Mouse (Mus musculus) liver (tissue): ENCODE results near the gene Wdr91.

ENCODE experiments used
- DNase-seq: peaks from one replicate; pipeline ENCODE4 v3.0.0-alpha.2; 2020; ENCODE audit warnings: mixed read lengths

Gene Wdr91

DNA sequence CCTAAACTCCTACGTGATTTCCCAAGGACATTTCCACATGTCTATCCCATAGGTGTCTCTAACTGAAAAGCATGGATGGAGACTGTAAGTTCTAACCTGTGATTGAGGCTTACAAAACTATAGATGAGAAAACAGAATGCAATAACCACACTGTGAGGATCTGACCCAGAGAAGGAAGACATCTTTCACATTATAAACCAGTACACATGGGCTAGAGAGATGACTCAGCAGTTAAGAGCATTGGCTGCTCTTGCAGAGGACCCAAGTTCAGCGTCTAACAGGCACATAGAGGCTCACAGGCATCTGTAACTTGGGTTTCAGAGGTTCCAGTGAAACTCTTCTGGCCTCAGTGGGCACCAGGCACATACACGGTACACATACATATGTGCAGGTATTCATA is 3.8 kb upstream of the Wdr91 start:
- DNase-seq, result no peak

DNA sequence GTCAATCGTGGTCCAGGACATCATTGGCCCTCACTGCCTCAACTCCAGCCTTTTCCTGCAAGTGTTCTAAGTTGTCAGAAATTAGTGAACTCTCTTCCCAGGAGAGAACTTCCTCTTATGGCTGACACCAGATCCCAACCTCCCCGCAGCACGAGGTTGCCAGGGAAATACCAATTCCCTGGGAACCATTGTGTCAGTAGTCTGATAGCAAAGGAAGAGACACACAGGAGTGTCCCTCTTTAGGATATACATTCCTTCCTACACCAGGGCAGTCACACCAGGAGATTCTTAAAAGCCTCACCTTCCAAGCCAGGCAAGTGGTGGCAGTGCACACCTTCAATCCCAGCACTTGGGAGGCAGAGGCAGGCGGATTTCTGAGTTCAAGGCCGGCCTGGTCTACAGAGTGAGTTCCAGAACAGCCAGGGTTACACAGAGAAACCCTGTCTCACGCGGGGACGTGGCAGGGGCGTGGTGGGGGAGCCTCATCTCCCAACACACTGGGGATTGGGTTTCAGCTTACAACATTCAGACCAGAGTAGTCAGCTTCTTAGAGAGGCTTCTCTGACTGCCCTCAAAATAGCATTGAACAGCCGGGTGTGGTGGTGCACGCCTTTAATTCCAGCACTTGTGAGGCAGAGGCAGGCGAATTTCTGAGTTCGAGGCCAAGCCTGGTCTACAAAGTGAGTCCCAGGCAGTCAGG is 2.8 kb upstream of the Wdr91 start:
- DNase-seq, result no peak

DNA sequence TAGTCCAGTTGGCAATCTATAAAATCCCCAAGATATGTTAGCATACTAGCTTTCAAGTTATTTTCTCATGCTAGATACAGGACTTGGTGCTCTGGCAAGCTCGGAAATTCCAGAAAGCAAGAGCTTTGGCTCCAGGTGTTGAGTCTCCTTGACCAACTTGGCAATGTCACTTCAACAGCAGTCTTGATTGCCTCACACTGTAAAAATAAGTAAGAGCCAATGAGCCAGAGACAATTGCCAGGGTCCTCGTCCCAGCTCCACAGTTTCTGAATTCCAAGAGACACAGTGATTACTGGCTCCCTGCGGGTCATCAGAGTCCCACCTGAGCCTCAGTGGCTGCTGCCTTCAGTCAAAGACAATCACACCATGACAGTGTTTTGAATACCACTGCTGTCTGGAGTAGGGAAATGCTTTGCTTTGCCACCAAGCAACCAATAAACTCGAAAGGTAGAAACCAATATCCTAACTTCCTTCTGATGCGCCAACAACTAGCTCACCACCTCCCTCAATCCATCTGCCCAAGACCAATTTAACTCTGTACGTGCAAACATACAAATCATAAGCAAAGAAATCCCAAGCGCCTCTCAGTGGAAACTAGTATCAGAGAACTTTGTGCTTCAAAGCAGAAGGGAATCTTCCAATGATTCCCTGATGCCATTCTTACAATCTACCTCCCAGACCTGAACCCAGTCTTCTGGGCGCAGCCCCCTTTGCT is 888 bp downstream of the Wdr91 start:
- no peak for DNase-seq

DNA sequence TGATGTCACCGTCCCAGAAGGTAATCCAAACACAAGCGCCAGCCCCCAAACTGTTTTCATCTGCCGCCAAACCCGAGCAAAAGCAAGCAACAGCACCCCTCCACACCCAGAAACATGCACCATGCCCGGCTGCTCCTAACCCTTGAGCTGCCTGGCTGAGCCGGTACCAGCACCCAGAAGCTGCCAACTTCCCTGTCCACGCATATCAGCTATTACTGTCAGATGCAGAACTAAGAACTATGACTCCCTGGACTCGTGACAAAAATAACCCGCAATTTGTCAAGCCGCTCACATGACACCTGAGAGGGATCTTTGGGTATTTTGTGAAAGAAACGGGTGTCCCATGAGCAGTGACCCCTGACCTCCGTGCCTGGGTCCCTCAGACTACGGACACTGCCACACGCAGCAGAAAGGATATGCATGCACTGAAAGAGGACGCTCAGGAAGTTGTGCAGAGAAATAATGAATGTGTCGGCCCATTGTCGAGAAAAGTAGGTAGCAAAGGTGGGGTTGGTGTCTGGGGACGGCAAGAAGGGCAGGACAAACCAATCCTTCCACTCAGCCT is 2.9 kb downstream of the Wdr91 start:
- peak; percentile 51 for DNase-seq

DNA sequence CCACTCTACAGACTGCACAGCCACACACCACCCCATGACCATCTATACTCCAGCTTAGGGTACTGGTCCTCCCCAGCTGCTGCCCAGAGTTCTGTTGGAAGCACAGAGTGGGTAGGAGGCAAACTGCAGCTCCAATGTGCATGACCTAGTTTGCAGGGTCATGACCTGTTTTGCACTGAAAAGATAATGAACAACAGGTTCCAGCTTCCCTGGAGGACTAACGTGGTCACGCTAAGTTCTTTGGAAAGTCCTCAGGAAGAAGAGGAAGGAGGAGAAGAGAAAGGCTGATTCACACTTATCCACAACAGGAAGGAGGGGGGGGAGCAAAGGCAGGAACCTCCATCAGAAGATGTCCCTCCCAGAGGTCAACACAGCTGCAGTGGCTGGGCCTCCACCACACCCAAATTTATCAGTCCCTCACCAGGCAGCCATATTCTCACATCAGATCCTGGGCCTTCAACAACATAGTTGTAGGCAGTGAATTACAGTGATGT is 3.5 kb downstream of the Wdr91 start:
- peak; percentile 87 for DNase-seq

DNA sequence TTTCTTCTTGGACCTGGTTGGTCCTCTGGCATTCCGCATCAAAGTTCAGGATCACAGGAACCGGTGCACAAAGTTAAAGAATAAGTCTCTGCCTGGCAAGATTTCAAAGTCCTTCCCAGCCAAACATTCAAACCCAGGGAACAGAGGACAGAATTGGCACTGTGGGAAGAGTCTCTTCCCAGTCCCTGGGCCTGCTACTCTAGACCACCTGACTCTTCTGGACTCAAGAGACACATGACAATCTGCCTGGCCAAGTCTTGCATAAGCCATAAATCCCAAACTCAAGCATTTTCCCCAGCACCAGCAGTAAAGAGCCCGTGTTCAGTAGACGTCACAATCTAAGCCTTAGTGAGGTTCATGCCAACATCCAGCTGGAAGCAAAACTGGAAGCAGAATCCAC is 4.0 kb downstream of the Wdr91 start:
- no peak for DNase-seq

DNA sequence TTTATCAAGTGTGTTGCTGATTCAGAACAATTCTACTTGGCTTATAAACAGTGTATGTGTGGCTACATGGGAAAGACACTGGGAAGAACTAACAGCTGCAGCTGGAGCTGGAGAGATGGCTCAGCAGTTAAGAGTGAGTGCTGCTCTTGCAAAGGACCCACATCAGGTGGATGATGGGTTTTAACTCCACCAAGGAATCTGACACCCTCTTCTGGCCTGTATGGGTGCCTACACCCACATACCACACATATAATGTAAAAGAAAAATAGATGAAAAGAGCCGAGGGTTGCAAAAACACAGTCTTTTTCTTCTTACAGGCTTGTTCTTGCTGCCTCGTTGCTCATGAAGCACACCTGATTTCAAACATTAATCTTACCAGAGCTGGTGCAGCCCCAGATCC is 4.6 kb downstream of the Wdr91 start:
- DNase-seq, result no peak

DNA sequence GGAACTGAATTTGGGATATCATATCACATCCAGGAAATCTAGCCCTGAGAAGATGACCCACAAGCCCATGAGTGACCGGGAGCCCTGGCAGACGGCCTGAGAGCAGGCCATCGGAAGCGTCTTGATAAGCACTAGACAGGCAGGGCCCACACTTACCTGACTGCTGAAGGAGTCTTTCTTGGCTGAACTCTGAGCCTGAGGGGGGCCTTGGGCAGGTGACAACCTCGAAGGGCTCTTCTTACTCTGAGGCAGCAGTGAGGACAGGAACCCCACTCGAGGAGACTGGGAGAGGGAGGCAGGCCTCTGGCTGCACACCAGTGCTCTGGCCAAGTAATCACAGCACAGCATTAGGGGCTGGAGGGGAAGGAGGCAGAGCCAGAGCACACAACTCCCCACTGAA is 6.3 kb downstream of the Wdr91 start:
- no peak for DNase-seq

DNA sequence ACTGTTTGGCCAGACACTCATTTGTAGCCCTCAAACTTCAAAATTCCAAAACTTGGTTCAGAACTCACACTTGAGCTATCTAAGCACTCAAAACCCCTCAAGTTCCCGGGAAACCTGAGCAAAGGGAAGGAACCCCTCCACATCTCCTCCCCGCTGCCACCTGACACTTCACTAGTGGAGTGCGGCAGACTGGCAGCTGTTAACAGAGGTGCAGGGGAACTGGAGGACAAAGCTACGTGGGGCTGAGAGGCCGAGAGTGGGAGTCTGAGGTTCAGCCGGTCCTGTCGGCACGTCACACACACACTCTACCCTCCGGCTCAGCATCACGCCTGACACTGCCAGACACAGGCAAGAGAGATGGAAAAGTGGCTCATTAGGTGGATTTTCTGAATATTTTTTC is 6.8 kb downstream of the Wdr91 start:
- no peak for DNase-seq

- peak; percentile 58 for DNase-seq
Observed at GRCm38 (mm10) chr6:34903441-34903840, 7.2 kb downstream of the Wdr91 start.

DNA sequence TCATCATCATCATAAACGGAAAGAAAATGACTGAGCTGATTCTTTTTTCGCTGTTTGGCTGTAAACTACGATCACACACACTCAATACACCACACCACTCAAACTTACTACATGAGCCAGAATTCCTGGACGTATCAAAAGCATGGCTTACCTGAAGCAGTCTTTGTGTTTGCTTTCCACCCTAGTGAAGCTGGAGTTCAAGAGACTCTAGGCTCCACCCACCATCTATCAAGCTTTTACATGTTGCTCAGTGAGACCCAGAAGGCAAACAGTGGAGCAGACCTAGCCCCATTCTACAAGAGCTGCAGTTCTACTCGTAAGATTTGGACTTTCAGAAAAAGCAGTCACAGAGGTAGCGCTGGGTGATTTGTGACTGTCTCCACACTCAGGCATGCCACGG is 8.1 kb downstream of the Wdr91 start:
- no peak for DNase-seq

DNA sequence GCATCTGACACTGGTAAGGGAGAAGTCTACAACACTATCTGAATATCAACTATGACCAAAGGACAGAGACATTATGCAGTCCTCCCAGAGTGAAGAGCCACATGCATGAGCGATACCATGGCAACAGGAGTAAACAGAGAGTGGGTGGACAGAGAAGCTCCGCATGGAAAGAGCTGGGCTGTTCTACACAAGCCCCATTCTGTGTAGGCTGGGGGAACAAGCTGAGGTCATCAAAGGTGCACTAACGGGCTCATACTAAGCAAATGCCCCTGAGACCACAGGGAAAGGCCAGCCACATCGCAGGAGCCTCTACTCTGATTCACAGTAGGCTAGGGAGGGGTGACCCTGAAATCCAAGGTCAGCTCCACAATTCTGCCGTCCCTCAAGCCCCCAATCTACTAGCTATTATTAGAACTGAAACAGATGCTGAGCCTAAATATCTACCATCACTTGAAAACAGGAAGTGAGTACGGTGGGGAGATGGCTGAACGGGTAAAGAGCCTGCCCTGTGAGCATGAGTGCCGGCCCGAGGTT is 8.7 kb downstream of the Wdr91 start:
- no peak for DNase-seq

GRCm38 (mm10) chr6:34900990-34901389 is 9.7 kb downstream of the Wdr91 start:
- no peak for DNase-seq

GRCm38 (mm10) chr6:34899127-34899526 is 11.5 kb downstream of the Wdr91 start:
- DNase-seq, result no peak

- no peak for DNase-seq
Observed at GRCm38 (mm10) chr6:34896168-34896780, 14.4 kb downstream of the Wdr91 start.

GRCm38 (mm10) chr6:34895569-34895968 is 15.1 kb downstream of the Wdr91 start:
- no peak for DNase-seq

DNA sequence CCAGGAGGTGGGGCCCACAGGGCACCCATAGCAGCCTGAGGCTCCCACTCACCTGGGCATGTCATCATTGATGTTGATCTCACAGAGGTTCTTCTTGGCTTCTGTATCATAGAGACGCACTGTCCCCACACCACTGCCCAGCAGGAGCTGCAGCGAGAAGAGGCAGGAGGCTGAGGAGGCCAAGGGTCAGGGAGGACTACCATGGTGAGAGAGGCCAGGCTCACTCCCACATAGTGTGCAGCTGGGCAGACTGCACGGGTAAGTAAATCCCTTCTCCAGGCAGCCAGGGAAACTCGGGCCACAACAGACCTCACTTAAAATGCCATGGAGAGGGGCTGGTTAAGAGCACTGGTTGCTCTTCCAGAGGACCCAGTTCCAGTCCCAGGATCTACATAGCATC is 21.5 kb downstream of the Wdr91 start:
- no peak for DNase-seq

DNA sequence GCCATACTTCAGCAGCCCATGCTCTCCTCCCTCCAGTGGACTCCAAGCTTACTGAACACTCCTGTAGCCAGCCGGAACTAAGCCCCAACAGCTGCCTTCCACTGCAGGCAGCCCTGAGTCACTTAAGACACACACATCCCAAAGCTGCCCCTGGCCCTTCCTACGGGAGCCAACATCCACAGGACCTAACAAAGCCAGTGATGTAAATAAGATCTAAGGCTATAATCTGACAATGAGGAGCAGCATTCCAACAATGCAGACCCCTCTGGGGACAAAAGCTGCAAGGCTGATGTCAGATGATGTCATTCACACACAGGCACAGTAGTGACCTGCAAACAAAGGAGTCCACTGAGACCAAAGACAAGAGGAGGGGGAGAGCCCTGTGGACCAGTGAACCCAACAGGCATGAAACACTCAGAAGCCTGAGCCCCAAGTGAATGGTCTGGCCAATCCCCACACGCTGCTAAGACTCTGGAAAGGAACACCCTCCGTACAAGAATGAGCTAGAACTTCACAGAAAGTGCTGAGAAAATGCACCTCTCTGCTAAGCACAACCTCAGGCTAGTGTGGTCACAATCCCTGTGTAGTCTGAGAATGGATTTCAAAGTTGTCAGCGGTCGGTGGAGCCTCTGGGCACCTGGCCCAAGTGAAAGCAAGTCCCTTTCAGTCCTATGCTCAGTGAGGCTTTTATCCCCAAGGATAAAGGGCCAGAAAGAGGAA is 23.4 kb downstream of the Wdr91 start:
- no peak for DNase-seq

GRCm38 (mm10) chr6:34884724-34885123 is 26.0 kb downstream of the Wdr91 start:
- DNase-seq, result no peak

GRCm38 (mm10) chr6:34879911-34880475 is 30.7 kb downstream of the Wdr91 start:
- DNase-seq, result peak; percentile 43

- DNase-seq, result no peak
Observed at GRCm38 (mm10) chr6:34879101-34879740, 31.5 kb downstream of the Wdr91 start.
